Mouse (Mus musculus): ENCODE data around the gene Rapgef1. TPM values are rescaled to one million over a fixed set of nuclear protein-coding genes. Genes with fewer than 3 reads are reported as not detected.

Gene Rapgef1
- polyA plus RNA-seq, 1 experiment from 2014 or later: 17.3 TPM

GRCm38 (mm10) chr2:29661751-29662191 lies 42.3 kb downstream of the Rapgef1 start:
- no peak overlapping the region for H3K27ac ChIP-seq (ENCODE audit: low read depth, low read length)
- WGBS: 91% methylated on average over 6 of the region's 6 CpGs
- no peaks in the 10 kb centered on the region for H3K9me3 ChIP-seq (replicated peaks; ENCODE audit: control insufficient read depth, low read length)
- no peak overlapping the region for H3K9ac ChIP-seq (ENCODE audit: low read length)
- ATAC-seq: no peak
- H3K27me3 ChIP-seq (replicated peaks; ENCODE audit: control insufficient read depth, insufficient read depth, low read length): no peaks in the 10 kb centered on the region
- peaks cover 3% of the 10 kb centered on the region; the same call in 1 of the 2 replicates for H3K4me1 ChIP-seq (ENCODE audit: control insufficient read depth, insufficient read depth, low read length)
- DNase-seq (ENCODE audit: low spot score): no peak
- no peak overlapping the region for H3K4me3 ChIP-seq (ENCODE audit: low read depth, low read length)
- no peak overlapping the region for H3K4me2 ChIP-seq (ENCODE audit: low read length)
- no peaks in the 10 kb centered on the region for H3K36me3 ChIP-seq (ENCODE audit: control insufficient read depth, insufficient read depth, low read length)

GRCm38 (mm10) chr2:29663260-29663877 lies 43.8 kb downstream of the Rapgef1 start:
- no peak overlapping the region for H3K4me3 ChIP-seq (ENCODE audit: low read depth, low read length)

DNA sequence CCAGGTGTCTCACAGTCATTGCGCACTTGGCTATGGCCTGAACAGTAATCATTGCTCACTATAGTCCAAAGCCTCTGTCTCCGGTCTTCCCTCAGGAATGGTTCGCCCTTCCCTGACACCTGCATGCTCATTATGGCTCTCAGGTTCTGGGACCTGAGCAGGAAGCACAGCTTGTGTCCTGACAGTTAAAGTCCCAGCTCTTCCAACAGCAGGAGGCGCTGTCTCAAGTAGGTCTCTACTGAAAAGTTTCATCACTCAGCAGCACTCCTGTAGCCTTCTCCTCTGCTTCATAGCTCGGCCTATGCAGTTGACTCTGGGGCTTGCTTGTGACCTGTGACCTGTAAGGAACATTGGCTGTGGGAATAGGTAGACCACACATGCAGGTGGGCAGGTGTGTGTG lies 45.9 kb downstream of the Rapgef1 start:
- Histone ChIP-seq H3K36me3 (ENCODE audit: control insufficient read depth, insufficient read depth, low read length) (no peaks in the 10 kb centered on the region), H3K27me3 (replicated peaks; ENCODE audit: control insufficient read depth, insufficient read depth, low read length) (no peaks in the 10 kb centered on the region), H3K27ac (ENCODE audit: low read depth, low read length) (no peak overlapping the region), H3K4me3 (ENCODE audit: low read depth, low read length) (no peak overlapping the region), H3K4me1 (ENCODE audit: control insufficient read depth, insufficient read depth, low read length) (peaks cover 20% of the 10 kb centered on the region), H3K4me2 (ENCODE audit: low read length) (no peak overlapping the region), H3K9ac (ENCODE audit: low read length) (no peak overlapping the region), H3K9me3 (replicated peaks; ENCODE audit: control insufficient read depth, low read length) (no peaks in the 10 kb centered on the region)
- WGBS: 88% methylated on average over 5 of the region's 5 CpGs
- DNase-seq (ENCODE audit: low spot score) (no peak), ATAC-seq (no peak)

More at GRCm38 (mm10) chr2:29663260-29663877, 43.8 kb downstream of the Rapgef1 start:
- DNase-seq (ENCODE audit: low spot score) (no peak), ATAC-seq (no peak)
- Histone ChIP-seq H3K27me3 (replicated peaks; ENCODE audit: control insufficient read depth, insufficient read depth, low read length) (no peaks in the 10 kb centered on the region), H3K36me3 (ENCODE audit: control insufficient read depth, insufficient read depth, low read length) (no peaks in the 10 kb centered on the region), H3K9me3 (replicated peaks; ENCODE audit: control insufficient read depth, low read length) (no peaks in the 10 kb centered on the region), H3K4me1 (ENCODE audit: control insufficient read depth, insufficient read depth, low read length) (peaks cover 6% of the 10 kb centered on the region; the same call in 1 of the 2 replicates), H3K4me2 (ENCODE audit: low read length) (no peak overlapping the region), H3K27ac (ENCODE audit: low read depth, low read length) (no peak overlapping the region), H3K9ac (ENCODE audit: low read length) (no peak overlapping the region)
- 33% methylated on average over 4 of the region's 4 CpGs for WGBS

GRCm38 (mm10) chr2:29666589-29666988 lies 47.1 kb downstream of the Rapgef1 start:
- Histone ChIP-seq H3K4me3 (ENCODE audit: low read depth, low read length) (no peak overlapping the region), H3K4me1 (ENCODE audit: control insufficient read depth, insufficient read depth, low read length) (peaks cover 27% of the 10 kb centered on the region), H3K4me2 (ENCODE audit: low read length) (no peak overlapping the region), H3K36me3 (ENCODE audit: control insufficient read depth, insufficient read depth, low read length) (no peaks in the 10 kb centered on the region), H3K27me3 (replicated peaks; ENCODE audit: control insufficient read depth, insufficient read depth, low read length) (no peaks in the 10 kb centered on the region), H3K9ac (ENCODE audit: low read length) (0 out of 2 replicates have a peak overlapping the region, but pooled peaks have one; percentile 5), H3K27ac (ENCODE audit: low read depth, low read length) (no peak overlapping the region), H3K9me3 (replicated peaks; ENCODE audit: control insufficient read depth, low read length) (no peaks in the 10 kb centered on the region)
- DNase-seq (ENCODE audit: low spot score) (peak; percentile 46), ATAC-seq (peak; percentile 13; the same call in 1 of the 2 replicates)
- 17% methylated on average over 7 of the region's 7 CpGs for WGBS

DNA sequence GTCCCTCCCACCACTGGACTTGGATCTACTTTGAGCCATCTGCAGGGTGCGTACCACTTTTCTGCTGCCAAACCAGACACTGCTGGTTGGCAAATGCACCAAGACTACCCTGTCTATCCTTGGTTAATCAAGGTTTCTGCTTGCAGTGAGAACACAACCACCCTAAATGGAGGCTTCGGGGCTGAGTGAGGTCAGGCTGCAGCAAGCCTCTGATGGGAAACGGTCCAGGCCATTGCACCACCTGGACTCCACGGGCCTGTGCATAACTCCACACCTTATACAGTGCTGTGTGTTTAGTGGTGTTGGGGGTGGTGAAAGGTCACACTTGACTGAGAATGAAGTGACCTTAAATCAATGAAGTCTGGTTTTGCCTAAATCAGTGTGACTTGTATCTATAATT lies 47.6 kb downstream of the Rapgef1 start:
- peaks cover 27% of the 10 kb centered on the region for H3K4me1 ChIP-seq (ENCODE audit: control insufficient read depth, insufficient read depth, low read length)
- H3K9me3 ChIP-seq (replicated peaks; ENCODE audit: control insufficient read depth, low read length): no peaks in the 10 kb centered on the region
- 92% methylated on average over 4 of the region's 4 CpGs for WGBS
- no peak overlapping the region for H3K27ac ChIP-seq (ENCODE audit: low read depth, low read length)
- H3K4me2 ChIP-seq (ENCODE audit: low read length): no peak overlapping the region
- no peak overlapping the region for H3K4me3 ChIP-seq (ENCODE audit: low read depth, low read length)
- ATAC-seq (no peak), DNase-seq (ENCODE audit: low spot score) (peak; percentile 21)
- no peak overlapping the region for H3K9ac ChIP-seq (ENCODE audit: low read length)
- no peaks in the 10 kb centered on the region for H3K27me3 ChIP-seq (replicated peaks; ENCODE audit: control insufficient read depth, insufficient read depth, low read length)
- no peaks in the 10 kb centered on the region for H3K36me3 ChIP-seq (ENCODE audit: control insufficient read depth, insufficient read depth, low read length)

DNA sequence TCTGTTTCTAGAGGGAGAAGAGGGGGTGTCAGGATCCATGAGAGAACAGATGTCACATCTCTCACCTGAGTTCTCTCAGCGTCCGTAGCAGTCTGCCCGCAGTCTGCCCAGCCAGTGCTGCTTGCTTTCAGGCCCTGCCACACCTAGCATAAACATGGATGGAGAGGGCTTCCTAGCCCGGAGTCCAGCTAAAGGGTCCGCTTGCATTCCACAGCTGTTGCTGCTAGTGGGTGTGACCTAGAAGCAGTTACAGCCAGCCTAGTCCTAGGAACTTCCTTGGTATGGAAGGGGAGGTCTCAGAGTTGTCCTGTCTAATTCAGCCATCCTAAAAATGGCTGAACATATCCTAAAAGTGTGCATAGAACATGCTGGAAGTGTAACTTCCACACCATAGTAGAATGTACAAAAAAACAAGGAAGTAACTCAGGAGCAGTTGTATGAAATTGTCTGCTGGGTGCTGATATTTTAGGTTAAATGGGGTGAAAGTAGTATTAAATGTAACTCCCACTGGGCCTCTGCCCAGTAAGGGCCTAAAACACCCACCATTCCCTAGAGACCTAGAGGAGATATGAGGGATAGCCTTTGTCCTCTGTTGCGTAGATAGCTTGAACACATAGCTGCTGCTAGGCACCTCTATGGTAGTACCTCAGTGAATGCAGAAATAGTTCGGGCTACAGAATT lies 48.6 kb downstream of the Rapgef1 start:
- ATAC-seq (no peak), DNase-seq (ENCODE audit: low spot score) (no peak)
- H3K9me3 ChIP-seq (replicated peaks; ENCODE audit: control insufficient read depth, low read length): no peaks in the 10 kb centered on the region
- no peak overlapping the region for H3K4me3 ChIP-seq (ENCODE audit: low read depth, low read length)
- no peak overlapping the region for H3K4me2 ChIP-seq (ENCODE audit: low read length)
- H3K9ac ChIP-seq (ENCODE audit: low read length): no peak overlapping the region
- no peak overlapping the region for H3K27ac ChIP-seq (ENCODE audit: low read depth, low read length)
- peaks cover 27% of the 10 kb centered on the region for H3K4me1 ChIP-seq (ENCODE audit: control insufficient read depth, insufficient read depth, low read length)
- no peaks in the 10 kb centered on the region for H3K27me3 ChIP-seq (replicated peaks; ENCODE audit: control insufficient read depth, insufficient read depth, low read length)
- H3K36me3 ChIP-seq (ENCODE audit: control insufficient read depth, insufficient read depth, low read length): no peaks in the 10 kb centered on the region
- WGBS: 84% methylated on average over 7 of the region's 7 CpGs

DNA sequence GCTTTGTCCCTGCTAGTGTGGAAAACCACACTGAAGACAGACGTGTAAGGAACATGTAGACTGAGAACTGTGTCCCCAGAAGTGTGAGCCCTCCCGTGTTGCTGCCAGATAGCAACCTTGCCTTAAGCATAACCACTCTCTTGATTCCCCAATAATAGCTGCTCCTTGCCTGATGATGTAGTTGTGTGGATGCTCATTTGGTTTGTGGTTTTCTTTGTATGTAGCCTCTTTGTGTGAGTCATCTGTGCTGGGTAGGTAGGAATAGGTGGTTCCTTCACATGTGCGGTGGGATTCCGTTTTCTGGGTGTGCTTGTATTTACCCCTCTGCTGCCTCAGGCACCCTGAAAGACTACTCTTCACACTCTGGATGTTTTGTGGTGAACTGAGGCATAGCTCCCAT lies 49.4 kb downstream of the Rapgef1 start:
- H3K9me3 ChIP-seq (replicated peaks; ENCODE audit: control insufficient read depth, low read length): no peaks in the 10 kb centered on the region
- no peaks in the 10 kb centered on the region for H3K27me3 ChIP-seq (replicated peaks; ENCODE audit: control insufficient read depth, insufficient read depth, low read length)
- peaks cover 27% of the 10 kb centered on the region for H3K4me1 ChIP-seq (ENCODE audit: control insufficient read depth, insufficient read depth, low read length)
- no peak overlapping the region for H3K4me3 ChIP-seq (ENCODE audit: low read depth, low read length)
- 89% methylated on average over 4 of the region's 4 CpGs for WGBS
- no peak overlapping the region for H3K27ac ChIP-seq (ENCODE audit: low read depth, low read length)
- no peak overlapping the region for H3K4me2 ChIP-seq (ENCODE audit: low read length)
- H3K36me3 ChIP-seq (ENCODE audit: control insufficient read depth, insufficient read depth, low read length): no peaks in the 10 kb centered on the region
- DNase-seq (ENCODE audit: low spot score) (no peak), ATAC-seq (no peak)
- no peak overlapping the region for H3K9ac ChIP-seq (ENCODE audit: low read length)

DNA sequence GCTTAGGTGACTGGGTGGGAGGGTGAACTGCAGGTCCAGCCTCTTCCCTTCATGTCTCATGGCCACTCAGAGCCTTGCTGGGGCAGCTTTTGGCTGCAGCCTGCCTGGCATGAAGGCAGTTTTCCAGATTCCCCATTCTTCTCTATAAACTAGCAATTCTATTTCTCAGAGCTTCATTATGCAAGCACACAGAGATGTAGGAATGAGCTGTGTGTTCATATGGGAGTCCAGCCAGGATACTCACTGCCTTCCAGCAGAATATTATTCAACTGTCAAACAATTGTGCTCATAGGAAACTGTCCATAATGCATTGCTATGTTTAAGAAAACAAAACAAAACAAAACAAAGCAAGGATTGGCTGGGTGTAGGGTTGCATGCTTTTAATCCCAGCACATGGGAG lies 50.2 kb downstream of the Rapgef1 start:
- H3K9me3 ChIP-seq (replicated peaks; ENCODE audit: control insufficient read depth, low read length): no peaks in the 10 kb centered on the region
- peak; percentile 16; the same call in 1 of the 2 replicates for ATAC-seq
- H3K4me2 ChIP-seq (ENCODE audit: low read length): no peak overlapping the region
- peak; percentile 50 for DNase-seq (ENCODE audit: low spot score)
- H3K36me3 ChIP-seq (ENCODE audit: control insufficient read depth, insufficient read depth, low read length): no peaks in the 10 kb centered on the region
- no peak overlapping the region for H3K4me3 ChIP-seq (ENCODE audit: low read depth, low read length)
- H3K4me1 ChIP-seq (ENCODE audit: control insufficient read depth, insufficient read depth, low read length): peaks cover 27% of the 10 kb centered on the region
- no peak overlapping the region for H3K9ac ChIP-seq (ENCODE audit: low read length)
- H3K27ac ChIP-seq (ENCODE audit: low read depth, low read length): 0 out of 2 replicates have a peak overlapping the region, but pooled peaks have one; percentile 10
- H3K27me3 ChIP-seq (replicated peaks; ENCODE audit: control insufficient read depth, insufficient read depth, low read length): no peaks in the 10 kb centered on the region

All from forebrain, embryonic 14.5 days (tissue).